Mouse (Mus musculus): ENCODE results near the gene Trmt1. TPM values are rescaled to one million over a fixed set of nuclear protein-coding genes. Genes with fewer than 3 reads are reported as not detected.

Trmt1 gene
- total RNA-seq, 1 experiment from 2014 or later, result 72.0 TPM

DNA sequence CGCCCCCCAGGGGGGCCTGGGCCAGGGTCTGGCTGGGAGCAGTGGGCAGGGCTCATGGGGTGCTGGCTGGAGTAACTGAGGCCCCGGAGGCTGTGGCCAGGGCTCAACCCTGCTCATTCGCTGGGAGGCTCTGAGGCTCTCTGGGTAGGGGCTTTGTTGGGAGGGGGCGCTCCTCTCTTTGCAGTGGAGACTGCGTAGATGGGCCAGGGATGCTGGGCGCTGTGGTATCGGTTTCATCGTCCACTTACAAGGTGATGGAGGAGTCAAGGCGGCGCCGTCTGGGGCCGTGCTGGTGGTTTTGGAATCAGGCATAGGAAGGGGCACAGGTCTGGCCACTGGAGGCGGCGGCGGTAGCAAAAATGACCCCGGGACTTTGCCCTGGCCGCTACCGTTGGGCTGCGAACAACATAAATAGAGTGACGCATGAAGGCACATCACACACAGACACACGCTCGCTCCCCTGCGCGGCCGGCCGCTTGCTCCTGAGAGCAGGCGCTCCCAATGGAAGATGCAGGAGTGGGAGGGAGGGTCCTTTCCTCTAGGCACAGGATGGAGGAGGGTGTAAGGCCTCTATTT is 29.9 kb downstream of the Trmt1 start:
- ATAC-seq (replicated peaks in 1 of 2; ENCODE audit: insufficient read depth in 1 of 2, low FRiP score in 2 of 2, low TSS enrichment in 1 of 2, low read depth in 1 of 2, poor library complexity in 2 of 2, severe bottlenecking in 2 of 2), result no peak

DNA sequence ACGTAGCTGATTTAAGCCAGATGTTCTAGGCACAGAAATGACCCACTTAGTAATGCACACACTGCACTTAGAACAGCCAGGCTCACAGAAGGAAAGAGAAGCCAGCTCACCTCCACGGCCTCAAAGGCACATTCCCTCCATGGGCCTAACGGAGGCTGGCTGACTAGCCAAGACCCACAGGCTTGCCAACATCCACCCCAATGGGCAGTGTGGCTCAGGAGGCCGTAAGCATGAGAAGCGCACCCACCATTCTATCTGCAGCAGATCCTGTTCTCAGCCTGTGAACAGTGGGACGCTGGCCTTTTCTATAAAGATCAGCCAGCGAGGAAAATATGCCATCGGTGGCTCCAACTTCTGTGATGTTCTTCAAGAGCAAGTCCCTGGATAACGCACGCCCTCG is 30.7 kb downstream of the Trmt1 start:
- no peak for ATAC-seq (replicated peaks in 1 of 2; ENCODE audit: insufficient read depth in 1 of 2, low FRiP score in 2 of 2, low TSS enrichment in 1 of 2, low read depth in 1 of 2, poor library complexity in 2 of 2, severe bottlenecking in 2 of 2)

DNA sequence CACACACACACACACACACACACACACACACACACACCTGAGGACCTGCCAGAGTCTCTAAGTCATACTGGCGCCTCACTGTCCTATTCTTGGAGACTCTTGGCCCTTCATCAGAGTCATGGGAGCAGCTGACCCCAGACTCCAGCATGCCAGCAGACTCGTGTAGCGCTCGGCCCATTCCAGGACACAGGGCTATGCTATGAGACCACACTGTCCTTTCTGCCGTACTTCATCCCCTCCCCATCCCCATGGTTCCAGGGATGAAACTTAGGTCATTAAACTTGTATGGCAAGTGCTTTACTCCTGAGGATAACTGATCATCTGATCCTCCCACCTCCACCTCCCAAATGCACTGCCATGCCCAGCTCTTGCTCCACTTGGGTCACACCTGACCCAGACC is 32.4 kb downstream of the Trmt1 start:
- no peak for ATAC-seq (replicated peaks in 1 of 2; ENCODE audit: insufficient read depth in 1 of 2, low FRiP score in 2 of 2, low TSS enrichment in 1 of 2, low read depth in 1 of 2, poor library complexity in 2 of 2, severe bottlenecking in 2 of 2)

DNA sequence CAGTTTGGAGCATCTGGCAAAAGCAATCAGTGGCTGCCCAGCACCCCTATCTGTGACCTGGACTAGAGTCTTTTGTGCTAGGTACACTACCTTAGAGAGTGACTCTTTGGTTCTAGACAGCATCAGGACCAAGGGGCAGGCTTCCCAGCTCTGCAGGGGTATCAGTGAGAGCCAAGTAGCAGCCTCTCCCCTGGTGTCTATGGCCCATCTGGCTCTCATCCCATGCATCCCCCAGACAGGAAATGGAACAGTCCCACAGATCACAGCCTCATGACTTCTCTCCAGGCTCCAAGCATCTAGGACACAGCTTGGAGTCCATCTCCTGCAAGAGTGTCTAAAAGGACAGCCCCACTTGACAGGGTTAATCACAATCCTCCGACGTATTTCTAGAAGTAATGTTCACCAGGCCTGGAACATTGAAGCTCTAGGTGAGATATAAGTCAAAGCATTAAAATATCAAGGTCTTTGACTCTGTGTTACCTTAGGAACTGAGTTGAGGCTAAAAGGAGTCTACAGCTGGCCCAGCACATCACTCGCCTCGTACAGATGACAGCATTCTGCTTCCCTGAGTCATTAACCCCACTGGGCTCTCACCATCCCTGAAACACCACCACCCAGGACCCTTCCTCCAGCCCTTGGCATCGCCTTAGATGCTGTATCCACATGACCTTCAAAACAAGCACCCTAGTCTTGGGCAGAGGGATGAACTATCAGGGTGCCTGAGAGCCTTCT is 33.0 kb downstream of the Trmt1 start:
- no peak for ATAC-seq (replicated peaks in 1 of 2; ENCODE audit: insufficient read depth in 1 of 2, low FRiP score in 2 of 2, low TSS enrichment in 1 of 2, low read depth in 1 of 2, poor library complexity in 2 of 2, severe bottlenecking in 2 of 2)

DNA sequence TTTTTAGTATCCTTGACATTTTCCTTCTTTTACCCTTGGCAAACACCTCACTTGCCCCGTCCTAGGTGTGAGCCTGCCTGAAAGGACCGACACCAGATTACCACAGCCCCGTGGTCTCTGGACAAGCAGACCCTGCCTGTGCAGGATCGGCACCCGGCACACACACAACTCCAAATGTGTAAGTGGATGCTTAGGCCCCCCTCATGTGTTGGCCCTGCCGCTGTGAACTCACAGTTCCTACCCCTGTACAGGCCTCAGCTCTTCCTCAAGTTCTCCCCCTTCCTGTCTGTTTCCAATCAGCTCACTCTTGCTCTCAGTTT is 36.4 kb downstream of the Trmt1 start:
- 0 out of 4 replicates have a peak, but pooled peaks of 1 of the 2 experiments have one; percentile 0 for ATAC-seq (replicated peaks in 1 of 2; ENCODE audit: insufficient read depth in 1 of 2, low FRiP score in 2 of 2, low TSS enrichment in 1 of 2, low read depth in 1 of 2, poor library complexity in 2 of 2, severe bottlenecking in 2 of 2)

DNA sequence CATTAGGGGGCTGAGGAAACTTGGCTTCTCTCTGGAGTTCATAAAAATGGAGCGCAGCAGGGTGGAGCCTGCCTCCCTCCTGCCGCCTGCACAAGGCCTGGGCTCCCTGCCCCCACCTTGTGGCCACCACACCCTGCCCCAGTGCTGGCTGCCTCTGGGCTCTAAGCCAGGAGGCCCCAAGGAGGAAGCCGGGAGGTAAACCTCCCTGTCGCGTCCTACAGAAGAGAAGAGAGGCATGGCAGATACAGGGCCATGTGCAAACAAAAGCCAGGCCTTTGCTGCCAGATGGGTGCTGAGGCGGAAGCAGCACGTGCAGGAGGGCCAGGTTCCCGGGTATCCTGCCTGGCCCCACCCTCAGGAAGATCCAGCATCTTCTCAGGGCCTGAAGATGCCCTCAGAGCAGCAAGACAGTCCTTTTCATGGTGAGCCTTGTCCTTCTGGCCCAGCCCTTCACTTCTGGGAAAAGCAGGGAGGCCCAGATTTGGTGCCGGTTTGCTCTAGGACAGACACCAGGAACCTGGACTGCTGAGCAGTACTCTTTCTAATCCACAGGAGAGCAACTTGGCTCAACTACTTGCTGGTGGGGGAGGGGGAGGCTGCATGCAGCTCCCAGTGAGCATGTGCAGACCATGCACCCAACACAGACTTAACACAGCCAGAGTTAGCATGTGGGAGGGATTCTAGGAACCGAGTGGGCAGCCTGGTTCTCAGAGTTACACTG is 36.9 kb downstream of the Trmt1 start, which contains the start of gene G430095P16Rik:
G430095P16Rik (plus strand) TSS at position 158 of the 721 bp plus-strand sequence.
- ATAC-seq (replicated peaks in 1 of 2; ENCODE audit: insufficient read depth in 1 of 2, low FRiP score in 2 of 2, low TSS enrichment in 1 of 2, low read depth in 1 of 2, poor library complexity in 2 of 2, severe bottlenecking in 2 of 2), result peak; percentile 92 to 94

DNA sequence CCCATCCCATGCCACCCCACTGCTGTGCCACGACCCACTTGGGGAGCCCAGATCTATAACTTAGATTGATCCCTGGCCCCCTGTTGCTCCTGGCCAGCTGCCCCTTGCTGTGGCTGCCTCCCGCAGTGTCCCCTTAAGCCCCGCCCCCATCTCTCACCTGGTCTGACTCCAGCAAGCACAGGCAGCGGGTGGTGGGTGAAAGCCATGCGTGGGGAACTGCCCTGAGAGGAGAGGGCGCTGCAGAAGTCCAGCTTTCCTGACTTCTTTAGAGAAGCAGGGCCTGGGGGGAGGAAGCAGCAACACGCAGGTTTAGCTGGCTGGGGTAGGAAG is 37.4 kb downstream of the Trmt1 start:
- ATAC-seq (replicated peaks in 1 of 2; ENCODE audit: insufficient read depth in 1 of 2, low FRiP score in 2 of 2, low TSS enrichment in 1 of 2, low read depth in 1 of 2, poor library complexity in 2 of 2, severe bottlenecking in 2 of 2), result no peak

DNA sequence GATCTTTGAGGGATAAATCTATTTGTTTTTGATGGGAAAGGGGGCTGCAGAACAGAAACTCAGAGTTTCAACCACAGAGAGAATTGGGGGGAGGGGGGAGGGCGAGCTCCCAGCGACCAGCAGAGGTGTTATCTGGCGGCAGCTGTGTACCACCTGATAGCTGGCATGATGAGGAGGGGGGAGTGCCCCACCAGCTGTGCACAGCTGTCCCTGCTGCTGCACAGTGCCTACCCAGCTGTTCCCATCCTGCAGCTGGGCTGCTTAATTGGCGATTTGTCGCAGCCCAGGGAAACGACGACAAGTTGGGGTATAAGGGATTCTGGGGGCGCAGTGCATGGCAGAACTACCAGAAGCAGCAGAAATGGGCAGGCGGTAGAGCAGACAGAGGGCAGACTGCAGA is 38.6 kb downstream of the Trmt1 start:
- no peak for ATAC-seq (replicated peaks in 1 of 2; ENCODE audit: insufficient read depth in 1 of 2, low FRiP score in 2 of 2, low TSS enrichment in 1 of 2, low read depth in 1 of 2, poor library complexity in 2 of 2, severe bottlenecking in 2 of 2)

DNA sequence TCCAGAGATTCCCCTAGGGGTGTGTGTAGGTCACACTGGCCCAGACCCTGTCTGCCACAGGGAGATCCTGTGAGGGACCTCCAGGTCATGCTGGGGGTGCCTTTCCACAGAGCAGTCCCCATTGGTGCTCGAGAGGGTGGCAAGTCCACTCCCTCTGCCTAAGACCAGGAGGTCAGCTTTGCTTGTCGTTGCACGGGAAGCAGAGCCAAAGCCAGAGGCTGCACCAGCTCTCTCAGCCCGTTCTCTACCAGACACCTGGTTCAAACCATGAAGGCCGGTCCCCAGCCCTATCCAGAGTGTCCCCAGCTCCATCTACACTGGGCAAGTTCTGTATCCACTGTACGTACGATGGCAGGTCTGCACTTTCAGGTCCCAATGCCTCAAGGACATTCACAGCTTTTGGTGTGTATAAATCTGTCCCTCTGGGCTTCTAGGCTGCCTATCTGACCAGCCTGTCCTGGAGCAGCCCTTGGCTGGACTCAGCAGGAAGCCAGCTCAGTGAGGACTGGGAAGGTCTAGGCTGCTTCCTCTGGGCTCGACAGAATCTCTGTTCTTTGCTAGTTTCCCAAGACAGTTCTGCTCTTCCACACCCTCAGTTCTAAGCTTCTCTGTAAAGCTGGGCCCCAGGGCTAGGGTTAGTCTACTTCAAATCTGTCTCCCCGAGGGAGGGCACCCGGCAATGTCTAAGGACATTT is 39.3 kb downstream of the Trmt1 start:
- no peak for ATAC-seq (replicated peaks in 1 of 2; ENCODE audit: insufficient read depth in 1 of 2, low FRiP score in 2 of 2, low TSS enrichment in 1 of 2, low read depth in 1 of 2, poor library complexity in 2 of 2, severe bottlenecking in 2 of 2)

DNA sequence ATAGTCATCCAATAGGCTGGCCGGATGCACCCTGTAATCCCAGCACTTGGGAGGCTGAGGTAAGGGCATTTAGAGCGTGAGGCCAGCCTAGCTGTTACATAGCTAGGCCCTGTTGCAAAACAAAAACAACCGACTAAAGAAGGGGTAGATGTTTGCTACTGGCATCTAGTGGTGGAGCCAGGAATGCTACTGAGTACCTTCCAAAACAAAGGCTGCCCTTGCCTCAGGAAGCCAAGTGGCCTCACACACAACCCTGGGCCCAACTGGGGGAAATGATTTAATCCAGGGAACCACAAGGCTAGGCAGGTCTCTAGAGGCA is 39.8 kb downstream of the Trmt1 start:
- peak; percentile 29; a peak in 3 of 4 replicates for ATAC-seq (replicated peaks in 1 of 2; ENCODE audit: insufficient read depth in 1 of 2, low FRiP score in 2 of 2, low TSS enrichment in 1 of 2, low read depth in 1 of 2, poor library complexity in 2 of 2, severe bottlenecking in 2 of 2)

DNA sequence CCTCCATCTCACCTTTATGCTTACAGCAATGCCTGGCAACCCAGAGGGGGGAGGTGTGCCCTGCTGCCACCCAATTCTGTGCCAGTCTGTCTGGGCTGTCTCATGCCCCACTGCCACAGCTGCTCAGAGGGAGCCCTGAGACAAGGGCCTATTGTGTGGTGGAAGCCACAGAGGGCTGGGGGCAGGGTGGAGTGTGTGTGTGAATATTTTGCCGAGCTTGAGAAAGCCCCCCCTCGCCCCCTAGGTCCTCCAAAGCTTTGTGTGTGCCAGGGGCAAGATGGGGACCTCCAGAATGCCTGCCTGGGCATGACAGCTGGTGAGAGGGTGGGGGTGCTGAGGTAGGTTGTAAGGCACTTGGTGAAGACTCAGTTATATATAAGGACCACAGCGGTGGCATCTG is 42.4 kb downstream of the Trmt1 start:
- no peak for ATAC-seq (replicated peaks in 1 of 2; ENCODE audit: insufficient read depth in 1 of 2, low FRiP score in 2 of 2, low TSS enrichment in 1 of 2, low read depth in 1 of 2, poor library complexity in 2 of 2, severe bottlenecking in 2 of 2)

DNA sequence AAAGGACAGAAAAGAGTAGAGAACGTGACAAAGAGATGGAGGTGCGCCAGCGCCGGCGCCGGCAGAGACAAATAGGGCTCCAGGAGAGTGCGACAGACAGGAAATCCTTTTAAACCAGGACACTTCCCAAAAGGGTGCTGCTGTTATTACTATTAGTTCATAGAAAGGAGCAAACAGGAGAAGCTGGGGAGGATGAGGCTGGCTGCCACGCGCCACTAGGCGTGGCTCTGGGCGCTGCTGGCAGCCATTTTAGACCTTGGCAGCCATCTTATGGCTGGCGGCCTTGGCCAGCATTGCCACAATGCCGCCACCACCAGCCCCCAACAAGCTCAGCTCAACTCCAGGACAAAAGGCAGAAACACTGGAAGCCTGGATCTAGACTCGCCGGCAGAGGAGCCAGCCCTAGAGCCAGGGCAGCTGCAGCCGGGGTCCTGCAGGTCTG is 43.8 kb downstream of the Trmt1 start:
- no peak for ATAC-seq (replicated peaks in 1 of 2; ENCODE audit: insufficient read depth in 1 of 2, low FRiP score in 2 of 2, low TSS enrichment in 1 of 2, low read depth in 1 of 2, poor library complexity in 2 of 2, severe bottlenecking in 2 of 2)

DNA sequence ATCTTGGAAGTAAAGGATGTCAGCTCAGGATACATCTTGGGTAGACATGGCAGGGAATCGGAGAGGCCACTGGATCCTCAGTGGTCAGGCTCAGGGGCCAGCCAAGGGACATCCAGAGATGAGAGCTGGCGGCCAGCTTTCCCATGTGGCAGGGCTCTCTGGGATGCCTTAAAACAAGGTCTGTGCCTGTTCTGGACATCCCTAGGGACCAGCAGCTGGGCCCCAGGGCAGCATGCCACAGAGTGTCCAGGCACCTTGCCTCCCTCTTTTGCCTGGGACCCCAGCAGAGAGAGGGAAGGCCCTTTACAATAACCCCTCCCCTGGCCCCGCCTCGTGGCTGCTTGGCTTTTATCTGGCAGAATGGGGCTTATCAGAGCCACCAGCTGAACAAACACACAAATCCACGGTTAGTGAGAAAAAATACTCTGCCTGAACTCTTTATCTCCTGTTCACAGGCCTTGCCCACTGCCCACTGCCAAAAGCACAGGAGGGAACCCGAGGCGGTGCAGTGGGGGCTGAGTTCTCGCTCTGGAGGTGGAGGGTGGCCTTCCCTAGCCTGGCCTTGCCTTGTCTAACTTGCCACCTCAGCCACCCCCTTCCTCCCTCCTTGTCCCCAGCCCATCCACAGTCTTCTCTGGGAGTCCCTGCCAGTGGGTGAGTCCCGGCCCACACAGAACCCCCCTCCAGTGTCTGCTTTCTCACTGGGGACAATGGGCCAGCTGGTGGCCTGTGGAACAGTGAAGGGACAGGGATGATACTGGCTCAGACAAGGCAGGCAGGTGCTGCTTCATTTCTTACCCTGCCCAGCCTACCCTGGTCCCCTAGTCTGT is 44.6 kb downstream of the Trmt1 start:
- peak; percentile 73 to 82 for ATAC-seq (replicated peaks in 1 of 2; ENCODE audit: insufficient read depth in 1 of 2, low FRiP score in 2 of 2, low TSS enrichment in 1 of 2, low read depth in 1 of 2, poor library complexity in 2 of 2, severe bottlenecking in 2 of 2)

DNA sequence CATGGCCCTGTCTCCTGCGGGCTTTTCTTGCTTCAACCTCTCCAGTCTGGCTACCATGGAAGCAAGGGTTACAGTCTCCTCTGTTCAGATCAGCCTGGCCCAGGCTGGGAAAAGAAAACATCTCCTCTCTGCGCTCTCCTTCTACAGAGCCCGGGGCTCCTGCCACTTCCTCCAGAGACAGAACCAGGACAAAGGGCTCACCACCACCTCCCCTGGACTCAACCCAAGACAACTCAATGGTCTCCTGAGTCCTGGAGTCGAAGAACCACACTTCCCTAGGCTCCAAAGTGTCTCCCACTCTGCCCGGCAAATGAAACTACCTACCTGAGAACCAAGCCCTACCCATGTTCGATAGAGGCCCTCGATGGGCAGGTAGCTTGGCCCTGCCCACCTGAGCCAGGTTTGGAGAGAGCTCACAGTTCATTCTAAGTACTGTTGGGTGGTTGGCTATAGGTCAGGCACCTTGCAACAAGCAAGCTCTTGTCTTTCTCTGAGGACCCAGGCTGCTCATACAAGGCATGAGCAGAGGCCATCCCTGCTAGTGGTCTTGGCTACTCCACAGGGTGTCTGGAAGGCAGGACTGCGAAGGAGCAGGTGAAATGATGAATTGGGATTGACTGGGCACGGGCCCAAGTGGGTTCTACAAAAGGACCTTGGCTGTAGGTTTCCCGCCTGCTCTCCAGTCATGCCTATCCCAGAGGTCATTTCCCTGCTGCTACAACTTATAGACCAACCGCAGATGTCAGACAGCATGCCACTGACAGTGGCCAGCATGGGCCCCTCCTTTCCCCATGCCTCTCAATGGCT is 45.5 kb downstream of the Trmt1 start:
- 0 out of 4 replicates have a peak, but pooled peaks of 1 of the 2 experiments have one; percentile 23 for ATAC-seq (replicated peaks in 1 of 2; ENCODE audit: insufficient read depth in 1 of 2, low FRiP score in 2 of 2, low TSS enrichment in 1 of 2, low read depth in 1 of 2, poor library complexity in 2 of 2, severe bottlenecking in 2 of 2)

DNA sequence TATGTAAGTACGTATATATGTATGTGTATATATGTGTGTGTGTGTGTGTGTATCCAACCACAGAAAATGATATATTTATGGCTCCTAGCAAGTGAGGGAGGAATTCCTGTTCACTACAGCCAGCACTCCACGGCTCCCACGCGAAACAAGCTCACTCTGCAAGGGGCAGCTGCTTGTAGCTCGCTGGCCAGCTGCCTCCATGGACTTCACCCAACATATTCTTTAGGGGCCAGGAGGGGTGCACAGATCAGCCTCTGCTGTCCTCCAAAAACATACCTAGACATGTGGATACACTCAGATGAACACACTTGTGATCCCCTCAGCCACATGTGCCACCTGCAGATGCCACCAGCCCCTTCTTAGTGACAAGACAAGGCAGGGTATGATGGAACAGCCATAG is 46.4 kb downstream of the Trmt1 start:
- ATAC-seq (replicated peaks in 1 of 2; ENCODE audit: insufficient read depth in 1 of 2, low FRiP score in 2 of 2, low TSS enrichment in 1 of 2, low read depth in 1 of 2, poor library complexity in 2 of 2, severe bottlenecking in 2 of 2), result no peak

DNA sequence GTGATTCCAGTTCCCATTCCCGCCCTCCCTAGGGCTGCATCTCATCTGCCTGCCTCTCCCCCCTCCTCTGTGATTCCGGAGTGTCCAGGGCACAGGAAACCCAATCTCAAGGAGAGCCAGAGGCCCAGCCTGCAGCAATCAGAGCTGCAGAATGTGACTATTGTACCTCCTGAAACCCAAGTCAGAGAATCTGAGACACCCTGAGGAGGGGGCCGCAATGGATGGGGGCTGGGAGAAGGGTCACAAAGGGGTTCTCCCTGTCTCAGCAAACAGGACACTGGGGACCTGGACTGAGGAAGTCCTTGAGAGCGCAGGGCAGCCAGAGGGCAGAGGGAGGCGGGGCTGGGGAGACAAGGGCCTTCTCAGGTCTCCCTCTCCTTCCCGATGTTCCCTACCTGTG is 46.9 kb downstream of the Trmt1 start:
- no peak for ATAC-seq (replicated peaks in 1 of 2; ENCODE audit: insufficient read depth in 1 of 2, low FRiP score in 2 of 2, low TSS enrichment in 1 of 2, low read depth in 1 of 2, poor library complexity in 2 of 2, severe bottlenecking in 2 of 2)

DNA sequence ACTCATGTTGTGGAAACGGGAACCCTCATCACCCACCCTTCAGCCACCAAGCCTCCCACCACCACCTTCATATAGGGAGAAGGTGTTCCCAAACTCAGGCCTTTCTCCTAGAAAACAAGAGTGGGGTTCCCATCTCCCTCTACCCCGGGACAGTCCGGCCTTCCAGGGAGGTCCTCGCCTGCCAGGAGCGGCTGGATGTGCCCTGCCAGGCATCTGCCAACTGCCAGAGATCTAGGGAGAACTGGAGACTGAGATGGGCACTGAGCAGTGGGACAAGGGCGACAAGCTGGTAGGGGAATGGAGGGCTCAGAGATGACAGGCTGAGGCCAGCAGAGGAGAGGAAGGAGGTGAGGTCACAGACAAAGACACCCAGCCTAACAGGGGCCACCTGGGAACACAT is 47.9 kb downstream of the Trmt1 start:
- no peak for ATAC-seq (replicated peaks in 1 of 2; ENCODE audit: insufficient read depth in 1 of 2, low FRiP score in 2 of 2, low TSS enrichment in 1 of 2, low read depth in 1 of 2, poor library complexity in 2 of 2, severe bottlenecking in 2 of 2)
